Mouse (Mus musculus): ENCODE measurements around the gene Gm49369.

DNA sequence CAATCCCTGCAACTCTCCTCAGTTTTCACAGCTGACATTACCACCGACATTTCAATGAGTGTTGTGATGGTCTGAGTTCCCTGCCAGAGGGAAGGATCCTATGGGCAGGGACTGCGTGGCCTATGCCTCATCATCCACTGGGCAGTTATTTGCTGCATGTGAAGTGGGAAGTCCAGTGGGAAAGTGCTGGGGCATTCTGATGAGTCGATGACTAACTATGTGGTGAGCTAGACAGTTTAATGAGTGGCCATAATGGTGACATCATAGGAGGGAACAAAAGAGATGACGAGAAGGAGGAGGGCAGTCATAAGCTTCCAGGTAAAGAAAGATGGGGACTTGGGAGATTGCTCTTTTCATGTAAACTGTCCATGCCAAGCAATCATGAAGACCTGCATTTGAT is 19.4 kb downstream of the Gm49369 start:
- TF ChIP-seq MAFK (IDR thresholded peaks at IDR 0.05; ENCODE audit: insufficient read depth, low read depth, low read length) (no peak), ZC3H11A (IDR thresholded peaks at IDR 0.05; ENCODE audit: borderline replicate concordance, low read depth, low read length) (no peak), HCFC1 (IDR thresholded peaks at IDR 0.05; ENCODE audit: borderline replicate concordance, insufficient read depth, low read length) (no peak), CHD2 (IDR thresholded peaks at IDR 0.05; ENCODE audit: low read depth, low read length) (no peak), ZNF384 (IDR thresholded peaks at IDR 0.05; ENCODE audit: low read depth, low read length) (no peak)

Measured in ES-E14 (cell line).